ENCODE assay signal across 23 mouse cellular contexts in the genomic region with DNA sequence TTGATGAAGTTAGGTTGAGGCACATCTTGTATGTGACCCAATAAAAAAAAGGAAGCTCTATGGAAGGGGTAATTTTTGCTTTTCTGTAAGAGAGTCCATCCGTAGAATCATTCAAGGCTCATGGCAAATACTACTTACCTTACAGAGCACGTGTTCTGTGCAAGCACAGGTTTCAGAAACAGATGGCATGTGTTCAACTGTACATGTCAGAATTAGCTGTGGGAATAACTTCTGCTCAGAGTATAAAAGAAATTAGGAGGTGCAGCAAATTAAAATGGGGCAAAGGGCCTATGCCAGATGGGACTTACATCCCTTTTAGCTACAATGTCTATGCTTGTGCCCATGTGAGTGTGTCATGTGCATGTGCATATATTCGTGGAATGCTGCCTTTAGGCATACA.
"Had no signal": no experiment of that assay in that cellular context is flagged by ENCODE, and none has a peak within 500 bp of the region (broad histone marks: within the 10 kb centered on the region; RNA-seq: fewer than 3 reads in every experiment).

No protein-coding gene starts in this region.

- H3K27ac ChIP-seq: limb, embryonic 10.5 days; limb, embryonic 13.5 days; liver, embryonic 12.5 days; liver, embryonic 15.5 days; lung, embryonic 15.5 days; neural tube, embryonic 13.5 days; stomach, embryonic 15.5 days had no signal

- H3K9ac ChIP-seq: limb, embryonic 13.5 days; liver, embryonic 12.5 days; liver, embryonic 15.5 days; lung, embryonic 15.5 days; neural tube, embryonic 13.5 days; stomach, embryonic 15.5 days had no signal

- ATAC-seq: liver, embryonic 12.5 days had no signal

- H3K4me2 ChIP-seq: limb, embryonic 13.5 days; liver, embryonic 12.5 days; liver, embryonic 15.5 days; lung, embryonic 15.5 days; midbrain, embryonic 11.5 days; neural tube, embryonic 13.5 days; stomach, embryonic 15.5 days had no signal

- H3K4me1 ChIP-seq: limb, embryonic 10.5 days; limb, embryonic 13.5 days; liver, embryonic 12.5 days; liver, embryonic 15.5 days; lung, embryonic 15.5 days; megakaryocyte, embryonic 14.5 days; neural tube, embryonic 13.5 days; stomach, embryonic 15.5 days had no signal

- DNase-seq: kidney, adult 18-20 months; kidney, adult 9 months; kidney, postnatal 14 days; kidney, postnatal 4 days; liver; lung, adult 18-20 months; lung, postnatal 10 days; lung, postnatal 36 days; right cerebral cortex, adult 18-20 months; right cerebral cortex, postnatal 14 days; right cerebral cortex, postnatal 4 days; spleen, adult 18-20 months; thymus, postnatal 25 days had no signal

- H3K4me3 ChIP-seq: limb, embryonic 10.5 days; limb, embryonic 13.5 days; liver, embryonic 12.5 days; liver, embryonic 15.5 days; lung, embryonic 15.5 days; megakaryocyte, embryonic 14.5 days; myocyte; neural tube, embryonic 13.5 days; stomach, embryonic 15.5 days had no signal

- H3K36me3 ChIP-seq: limb, embryonic 10.5 days; limb, embryonic 13.5 days; liver, embryonic 12.5 days; liver, embryonic 15.5 days; lung, embryonic 15.5 days; neural tube, embryonic 13.5 days; stomach, embryonic 15.5 days had no signal

- H3K9me3 ChIP-seq: limb, embryonic 10.5 days; limb, embryonic 13.5 days; liver, embryonic 12.5 days; liver, embryonic 15.5 days; lung, embryonic 15.5 days; megakaryocyte, embryonic 14.5 days; neural tube, embryonic 13.5 days; stomach, embryonic 15.5 days had no signal

- H3K27me3 ChIP-seq: limb, embryonic 13.5 days; liver, embryonic 12.5 days; liver, embryonic 15.5 days; lung, embryonic 15.5 days; megakaryocyte, embryonic 14.5 days; neural tube, embryonic 13.5 days; stomach, embryonic 15.5 days had no signal
